Mouse (Mus musculus): ENCODE measurements around the gene Topors. TPM values are rescaled to one million over a fixed set of nuclear protein-coding genes. Genes with fewer than 3 reads are reported as not detected.

Topors gene
- polyA plus RNA-seq, 1 experiment: 6.7 TPM

DNA sequence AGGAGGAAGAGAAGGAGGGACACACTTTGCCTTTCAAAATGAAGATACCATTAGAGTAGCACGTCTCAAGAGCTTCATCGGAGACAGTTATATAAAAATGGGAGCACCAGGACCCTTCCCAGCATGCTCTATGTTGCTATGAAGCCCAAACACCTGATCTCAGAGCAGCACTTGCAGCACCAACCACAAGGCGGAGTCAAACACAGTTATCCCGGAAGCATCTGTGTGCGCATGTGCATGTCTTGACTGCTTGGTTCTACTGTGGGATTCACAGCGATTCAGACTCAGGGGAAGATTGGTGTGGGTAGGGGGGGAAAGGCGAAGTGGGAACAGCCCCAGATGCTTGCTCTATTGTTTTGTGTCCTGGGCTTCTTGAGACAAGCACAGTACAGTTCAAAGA lies 51.3 kb downstream of the Topors start:
- H3K36me3 ChIP-seq (ENCODE audit: control insufficient read depth, insufficient read depth): no peaks in the 10 kb centered on the region

DNA sequence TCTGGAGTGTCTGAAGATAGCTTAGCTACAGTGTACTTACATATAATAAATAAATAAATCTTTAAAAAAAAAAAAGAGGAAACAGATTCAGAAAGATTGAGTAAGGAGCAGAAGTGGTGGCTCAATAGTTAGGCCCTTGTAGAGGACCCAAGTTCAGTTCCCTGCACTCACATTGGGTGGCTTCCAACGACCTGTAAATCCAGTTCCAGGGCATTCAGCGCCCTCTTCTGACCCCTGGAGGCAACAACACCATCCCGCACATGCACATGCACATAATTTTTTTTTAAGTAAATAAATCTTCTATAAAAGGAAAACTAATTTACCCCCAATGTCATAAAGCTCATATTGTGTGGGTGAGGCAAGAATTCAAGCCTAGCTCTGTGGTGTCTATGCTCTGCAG lies 51.7 kb downstream of the Topors start:
- Histone ChIP-seq H3K4me2 (ENCODE audit: low read depth) (no peak overlapping the region), H3ac (ENCODE audit: control insufficient read depth, insufficient read length) (no peak overlapping the region), H3K4me3 (no peak overlapping the region), H3K27me3 (ENCODE audit: control insufficient read depth, insufficient read depth, insufficient read length) (no peaks in the 10 kb centered on the region), H3K36me3 (ENCODE audit: control insufficient read depth, insufficient read depth) (no peaks in the 10 kb centered on the region), H3K79me2 (ENCODE audit: control insufficient read depth, insufficient read depth) (no peaks in the 10 kb centered on the region)
- TF ChIP-seq USF1 (IDR thresholded peaks at IDR 0.05; ENCODE audit: low read depth) (no peak), TCF12 (IDR thresholded peaks at IDR 0.05; ENCODE audit: insufficient read depth, poor library complexity, severe bottlenecking) (no peak), MYOG (IDR thresholded peaks at IDR 0.05; ENCODE audit: control insufficient read depth in 1 of 3, insufficient read depth in 1 of 3, insufficient read length in 2 of 3, low read depth in 2 of 3) (no peak)

More for the DNA sequence above, 51.3 kb downstream of the Topors start:
- no peak for TF ChIP-seq REST (IDR thresholded peaks at IDR 0.05; ENCODE audit: insufficient read depth, insufficient read length)
- no peak for TF ChIP-seq TCF3 (IDR thresholded peaks at IDR 0.05; ENCODE audit: insufficient read length, low read depth)
- TF ChIP-seq POLR2A (IDR thresholded peaks at IDR 0.05; ENCODE audit: insufficient read length, low read depth): no peak
- TF ChIP-seq USF1 (IDR thresholded peaks at IDR 0.05; ENCODE audit: low read depth): no peak
- TF ChIP-seq MYOD1 (IDR thresholded peaks at IDR 0.05; ENCODE audit: control insufficient read depth in 1 of 3, insufficient read length in 2 of 3, low read depth in 2 of 3): no peak
- no peak for TF ChIP-seq MAX (IDR thresholded peaks at IDR 0.05; ENCODE audit: low read depth)
- no peak for TF ChIP-seq CEBPB (IDR thresholded peaks at IDR 0.05; ENCODE audit: insufficient read depth, poor library complexity, severe bottlenecking)
- TF ChIP-seq SRF (IDR thresholded peaks at IDR 0.05; ENCODE audit: control insufficient read depth, insufficient read length, low read depth): no peak
- TF ChIP-seq E2F4 (IDR thresholded peaks at IDR 0.05; ENCODE audit: insufficient read depth): no peak
- no peak for TF ChIP-seq POLR2AphosphoS2 (IDR thresholded peaks at IDR 0.05; ENCODE audit: insufficient read length, low read depth)
- TF ChIP-seq TCF12 (IDR thresholded peaks at IDR 0.05; ENCODE audit: insufficient read depth, poor library complexity, severe bottlenecking): no peak
- no peak for TF ChIP-seq MYOG (IDR thresholded peaks at IDR 0.05; ENCODE audit: control insufficient read depth in 1 of 3, insufficient read depth in 1 of 3, insufficient read length in 2 of 3, low read depth in 2 of 3)
- H3K79me2 ChIP-seq (ENCODE audit: control insufficient read depth, insufficient read depth): no peaks in the 10 kb centered on the region
- no peak overlapping the region for H3K4me3 ChIP-seq
- H3K27me3 ChIP-seq (ENCODE audit: control insufficient read depth, insufficient read depth, insufficient read length): no peaks in the 10 kb centered on the region
- H3K4me2 ChIP-seq (ENCODE audit: low read depth): no peak overlapping the region
- H3ac ChIP-seq (ENCODE audit: control insufficient read depth, insufficient read length): no peak overlapping the region

DNA sequence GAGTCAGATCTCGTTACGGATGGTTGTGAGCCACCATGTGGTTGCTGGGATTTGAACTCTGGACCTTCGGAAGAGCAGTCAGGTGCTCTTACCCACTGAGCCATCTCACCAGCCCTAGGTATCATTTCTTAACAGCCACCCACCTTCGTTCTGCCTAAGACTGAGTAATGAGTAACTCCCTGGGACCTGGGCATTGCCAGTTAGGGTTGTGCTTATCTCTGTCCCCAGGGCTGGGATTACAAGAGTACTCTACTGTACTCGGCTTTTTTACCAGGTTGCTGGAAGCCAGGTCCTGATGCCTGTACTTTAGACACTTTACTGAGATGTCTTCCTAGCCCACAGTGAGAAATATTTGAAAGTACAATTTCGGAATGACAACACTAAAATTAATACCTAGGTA lies 57.5 kb downstream of the Topors start:
- no peak overlapping the region for H3K4me3 ChIP-seq
- no peak overlapping the region for H3ac ChIP-seq (ENCODE audit: control insufficient read depth, insufficient read length)
- H3K27me3 ChIP-seq (ENCODE audit: control insufficient read depth, insufficient read depth, insufficient read length): no peaks in the 10 kb centered on the region
- no peak overlapping the region for H3K4me2 ChIP-seq (ENCODE audit: low read depth)
- no peaks in the 10 kb centered on the region for H3K79me2 ChIP-seq (ENCODE audit: control insufficient read depth, insufficient read depth)
- no peaks in the 10 kb centered on the region for H3K36me3 ChIP-seq (ENCODE audit: control insufficient read depth, insufficient read depth)
- TF ChIP-seq MYOG (IDR thresholded peaks at IDR 0.05; ENCODE audit: control insufficient read depth in 1 of 3, insufficient read depth in 1 of 3, insufficient read length in 2 of 3, low read depth in 2 of 3) (no peak), CEBPB (IDR thresholded peaks at IDR 0.05; ENCODE audit: insufficient read depth, poor library complexity, severe bottlenecking) (no peak), SRF (IDR thresholded peaks at IDR 0.05; ENCODE audit: control insufficient read depth, insufficient read length, low read depth) (no peak), MYOD1 (IDR thresholded peaks at IDR 0.05; ENCODE audit: control insufficient read depth in 1 of 3, insufficient read length in 2 of 3, low read depth in 2 of 3) (no peak), E2F4 (IDR thresholded peaks at IDR 0.05; ENCODE audit: insufficient read depth) (no peak), POLR2AphosphoS2 (IDR thresholded peaks at IDR 0.05; ENCODE audit: insufficient read length, low read depth) (no peak), USF1 (IDR thresholded peaks at IDR 0.05; ENCODE audit: low read depth) (no peak), TCF12 (IDR thresholded peaks at IDR 0.05; ENCODE audit: insufficient read depth, poor library complexity, severe bottlenecking) (no peak), TCF3 (IDR thresholded peaks at IDR 0.05; ENCODE audit: insufficient read length, low read depth) (no peak), MAX (IDR thresholded peaks at IDR 0.05; ENCODE audit: low read depth) (no peak), POLR2A (IDR thresholded peaks at IDR 0.05; ENCODE audit: insufficient read length, low read depth) (no peak), REST (IDR thresholded peaks at IDR 0.05; ENCODE audit: insufficient read depth, insufficient read length) (no peak)

Other genes starting within 250 kb of the Topors start
- 35.5 TPM for gene Aco1, start 126.8 kb downstream of the Topors start, polyA plus RNA-seq (2012; fragmentation: generic; extraction: Trizol)
- gene Ddx58, start 30.0 kb downstream of the Topors start, polyA plus RNA-seq (2012; fragmentation: generic; extraction: Trizol): 4.1 TPM
- 6.2 TPM for gene Smim27, start 271 bp downstream of the Topors start, polyA plus RNA-seq (2012; fragmentation: generic; extraction: Trizol)
- gene Ndufb6, start 9.6 kb upstream of the Topors start, polyA plus RNA-seq (2012; fragmentation: generic; extraction: Trizol): 309 TPM
- not detected for gene Tmem215, start 202.3 kb upstream of the Topors start, polyA plus RNA-seq (2012; fragmentation: generic; extraction: Trizol)